ENCODE assay signal across 20 mouse cellular contexts in genomic region chr4:134489986-134490665, GRCm38 (mm10). TPM values are rescaled to one million over a fixed set of nuclear protein-coding genes. Genes with fewer than 3 reads are reported as not detected.
DNase-seq lines count a peak whose midpoint lies in the region; ATAC-seq and TF ChIP-seq lines count a peak whose summit lies in the region.
"Had no signal": no experiment of that assay in that cellular context is flagged by ENCODE, and none has a peak within 500 bp of the region (broad histone marks: within the 10 kb centered on the region; RNA-seq: fewer than 3 reads in every experiment).

No protein-coding gene starts in this region.

- no peak overlapping the region for H3K9ac ChIP-seq in intestine, postnatal 0 days (ENCODE audit: low read depth, low read length)
- H3K9ac ChIP-seq: forebrain, embryonic 13.5 days; heart, embryonic 13.5 days; hindbrain, embryonic 15.5 days; limb, embryonic 12.5 days had no signal

- H3K4me1 ChIP-seq in intestine, postnatal 0 days (replicated peaks; ENCODE audit: control insufficient read depth, insufficient read depth, low read length): peaks cover 14% of the 10 kb centered on the region; the same call in 1 of the 2 replicates
- H3K4me1 ChIP-seq in small intestine, adult 2 months (ENCODE audit: control insufficient read depth, insufficient read depth, insufficient read length, low read length): peaks cover 40% of the 10 kb centered on the region

- H3K9me3 ChIP-seq in intestine, postnatal 0 days (ENCODE audit: control insufficient read depth): no peaks in the 10 kb centered on the region
- H3K9me3 ChIP-seq: forebrain, embryonic 13.5 days; G1E; heart, embryonic 13.5 days; hindbrain, embryonic 15.5 days; limb, embryonic 12.5 days had no signal

- no peaks in the 10 kb centered on the region for H3K27me3 ChIP-seq in intestine, postnatal 0 days (replicated peaks; ENCODE audit: control insufficient read depth, insufficient read depth, low read length)
- H3K27me3 ChIP-seq in small intestine, adult 2 months (ENCODE audit: control insufficient read depth, insufficient read depth, low read length): no peaks in the 10 kb centered on the region
- H3K27me3 ChIP-seq: forebrain, embryonic 13.5 days; heart, embryonic 13.5 days; hindbrain, embryonic 15.5 days; limb, embryonic 12.5 days had no signal

- TF ChIP-seq CTCF in layer of hippocampus, adult 2 months (conservative IDR thresholded peaks at IDR 0.05): peak; percentile 35; the same call in 1 of the 2 replicates
- no peak for TF ChIP-seq CTCF in intestine, postnatal 0 days (IDR thresholded peaks at IDR 0.05; ENCODE audit: low read depth)
- TF ChIP-seq CTCF in small intestine, adult 2 months (IDR thresholded peaks at IDR 0.05; ENCODE audit: extremely low read depth, insufficient read length, insufficient replicate concordance, low read depth, low read length): no peak

- no peak overlapping the region for H3K27ac ChIP-seq in layer of hippocampus, adult 2 months
- H3K27ac ChIP-seq in intestine, postnatal 0 days (ENCODE audit: low read depth, low read length): peak overlapping the region; percentile 79
- H3K27ac ChIP-seq in small intestine, adult 2 months (ENCODE audit: insufficient read depth, low read depth, low read length): peak overlapping the region; percentile 56
- H3K27ac ChIP-seq: forebrain, embryonic 13.5 days; heart, embryonic 13.5 days; hindbrain, embryonic 15.5 days; limb, embryonic 12.5 days had no signal

- no peaks in the 10 kb centered on the region for H3K36me3 ChIP-seq in intestine, postnatal 0 days (ENCODE audit: control insufficient read depth, insufficient read depth)
- no peaks in the 10 kb centered on the region for H3K36me3 ChIP-seq in small intestine, adult 2 months (ENCODE audit: control insufficient read depth, insufficient read depth, low read length)
- H3K36me3 ChIP-seq: G1E; heart, embryonic 13.5 days; hindbrain, embryonic 15.5 days; limb, embryonic 12.5 days had no signal

- no peak overlapping the region for H3K4me2 ChIP-seq in intestine, postnatal 0 days (replicated peaks; ENCODE audit: low read depth)
- H3K4me2 ChIP-seq: forebrain, embryonic 13.5 days; heart, embryonic 13.5 days; hindbrain, embryonic 15.5 days; limb, embryonic 12.5 days had no signal

- TF ChIP-seq POLR2A in small intestine, adult 2 months (IDR thresholded peaks at IDR 0.05; ENCODE audit: low read depth, low read length): no peak

- H3K4me3 ChIP-seq in layer of hippocampus, adult 2 months: no peak overlapping the region
- no peak overlapping the region for H3K4me3 ChIP-seq in intestine, postnatal 0 days (ENCODE audit: low read depth, low read length)
- no peak overlapping the region for H3K4me3 ChIP-seq in small intestine, adult 2 months (ENCODE audit: low read depth, low read length)
- H3K4me3 ChIP-seq: forebrain, embryonic 13.5 days; heart, embryonic 13.5 days; hindbrain, embryonic 15.5 days; limb, embryonic 12.5 days; megakaryocyte, embryonic 14.5 days had no signal

- peak; percentile 31; the same call in 1 of the 2 replicates for ATAC-seq in intestine, postnatal 0 days
- ATAC-seq: forebrain, embryonic 13.5 days; midbrain, embryonic 16.5 days had no signal

- DNase-seq in layer of hippocampus, adult 2 months (ENCODE audit: low spot score in 2 of 2): no peak
- DNase-seq in layer of hippocampus, postnatal 14 days (ENCODE audit: low spot score in 2 of 2): no peak
- DNase-seq in adipocyte (ENCODE audit: low spot score): peak; percentile 55
- no peak for DNase-seq in cerebellum, postnatal 14 days
- no peak for DNase-seq in frontal cortex, postnatal 14 days (ENCODE audit: low spot score in 2 of 2)
- DNase-seq: adrenal gland, adult 2 months; cerebellum, postnatal 25 days; heart, postnatal 36 days; lung, postnatal 10 days; right cerebral cortex, adult 18-20 months; thymus, adult 2 months had no signal

- WGBS in intestine, postnatal 0 days: 45% methylated on average over 11 of the region's 11 CpGs
- 32% methylated on average over 11 of the region's 11 CpGs for WGBS in small intestine, adult 2 months

RNA-seq across cellular contexts. Expression of gene Paqr7, which starts 6.4 kb away (rescaled TPM):
- 10 to 100 TPM; 60.2 to 64.7 TPM for total RNA-seq in layer of hippocampus, adult 2 months (2021)
- 10 to 100 TPM; 47.7 to 54.8 TPM for total RNA-seq in layer of hippocampus, postnatal 14 days (2021)
- polyA plus RNA-seq in intestine, postnatal 0 days (2015; fragmentation: Nextera tagmentation; extraction: Ambion mirVana): 62.6 and 70.3 TPM in 2 replicates
- polyA plus RNA-seq in small intestine, adult 2 months (2012; rRNA removed): 31.2 and 45.7 TPM in 2 replicates

RNA-seq across cellular contexts. Expression of gene Aunip, which starts 20.7 kb away (rescaled TPM):
- under 1 TPM; 0.56 to 0.67 TPM for total RNA-seq in layer of hippocampus, adult 2 months (2021)
- under 1 TPM; 0.31 to 0.69 TPM for total RNA-seq in layer of hippocampus, postnatal 14 days (2021)
- 3.8 TPM in 2 replicates for polyA plus RNA-seq in intestine, postnatal 0 days (2015; fragmentation: Nextera tagmentation; extraction: Ambion mirVana)
- polyA plus RNA-seq in small intestine, adult 2 months (2012; rRNA removed): 0.08 and 0.44 TPM in 2 replicates

RNA-seq across cellular contexts. Expression of gene Stmn1, which starts 22.0 kb away (rescaled TPM):
- total RNA-seq in layer of hippocampus, adult 2 months (2021): 100 to 1,000 TPM; 362 to 369 TPM
- 100 to 1,000 TPM; 425 to 454 TPM for total RNA-seq in layer of hippocampus, postnatal 14 days (2021)
- 398 and 412 TPM in 2 replicates for polyA plus RNA-seq in intestine, postnatal 0 days (2015; fragmentation: Nextera tagmentation; extraction: Ambion mirVana)
- polyA plus RNA-seq in small intestine, adult 2 months (2012; rRNA removed): 1.9 and 9.8 TPM in 2 replicates

RNA-seq across cellular contexts. Expression of gene Mtfr1l, which starts 45.1 kb away (rescaled TPM):
- total RNA-seq in layer of hippocampus, adult 2 months (2021): 10 to 100 TPM; 69.3 to 72.5 TPM
- total RNA-seq in layer of hippocampus, postnatal 14 days (2021): 10 to 100 TPM; 73.0 to 77.8 TPM
- polyA plus RNA-seq in intestine, postnatal 0 days (2015; fragmentation: Nextera tagmentation; extraction: Ambion mirVana): 84.5 and 88.1 TPM in 2 replicates
- polyA plus RNA-seq in small intestine, adult 2 months (2012; rRNA removed): 39.4 and 55.7 TPM in 2 replicates
